Mouse (Mus musculus) stomach, embryonic 14.5 days (tissue): ENCODE data around the gene Slc5a6. TPM values are rescaled to one million over a fixed set of nuclear protein-coding genes. Genes with fewer than 3 reads are reported as not detected.
A peak's percentile ranks its signal among the peaks of the same experiment; 100 is the strongest.

ENCODE experiments used
- ATAC-seq: fragments of 200-750 bp; cut with Nextera tagmentation; 2 replicates; pipeline ENCODE4 v1.8.0; 2017; ENCODE audit warnings: low read depth, moderate TSS enrichment; ENCODE audit not compliant: insufficient number of reproducible peaks, insufficient read depth, low FRiP score
- H3K27ac ChIP-seq: fragments of 300-500 bp; sonication (generic); 2 replicates; pipeline ENCODE4 v1.5.1; 2014; ENCODE audit warnings: mild to moderate bottlenecking, low read length, moderate library complexity, mixed read lengths
- H3K27me3 ChIP-seq: fragments of 300-500 bp; sonication (generic); 2 replicates; pipeline ENCODE4 v1.6.1; 2014; ENCODE audit warnings: low read length, control low read depth, mixed read lengths; ENCODE audit not compliant: control insufficient read depth, insufficient read depth
- H3K36me3 ChIP-seq: fragments of 300-500 bp; sonication (generic); 2 replicates; pipeline ENCODE4 v1.6.1; 2014; ENCODE audit warnings: mild to moderate bottlenecking, control low read depth, low read length, moderate library complexity, mixed read lengths; ENCODE audit not compliant: control insufficient read depth, insufficient read depth
- H3K4me1 ChIP-seq: fragments of 300-500 bp; sonication (generic); 2 replicates; pipeline ENCODE4 v1.6.1; 2014; ENCODE audit warnings: low read length, control low read depth, mixed read lengths; ENCODE audit not compliant: control insufficient read depth, insufficient read depth
- H3K4me2 ChIP-seq: fragments of 300-500 bp; sonication (generic); replicated peaks from 2 replicates; pipeline ENCODE4 v1.6.1; 2014; ENCODE audit warnings: low read depth, low read length, control low read depth
- H3K4me3 ChIP-seq: fragments of 300-500 bp; sonication (generic); 2 replicates; pipeline ENCODE4 v1.5.1; 2014; ENCODE audit warnings: low read depth, low read length, control low read depth
- H3K9ac ChIP-seq: fragments of 300-500 bp; sonication (generic); replicated peaks from 2 replicates; pipeline ENCODE4 v1.6.1; 2014; ENCODE audit warnings: low read depth, mild to moderate bottlenecking, control low read depth, low read length, moderate library complexity, mixed read lengths
- H3K9me3 ChIP-seq: fragments of 300-500 bp; sonication (generic); 2 replicates; pipeline ENCODE4 v1.6.1; 2016; ENCODE audit warnings: low read depth, low read length, control low read depth; ENCODE audit not compliant: control insufficient read depth
- WGBS: fragments of 180-500 bp; shearing (Covaris S2); extraction: QIAGEN DNeasy Blood & Tissue Kit; methylation state at CpG from one replicate; pipeline ENCODE4 v1.1.7; 2014; 5-methylcytosine and 5-hydroxymethylcytosine counted together
- polyA plus RNA-seq: library from polyadenylated mRNA; unstranded; fragments of >200 nt; fragmentation: Nextera tagmentation; extraction: Ambion mirVana; gene quantifications from 2 replicates; pipeline ENCODE4 v1.2.1, GENCODE M21; 2014

Gene Slc5a6
- 9.2 and 9.7 TPM in 2 replicates for polyA plus RNA-seq

- Histone ChIP-seq H3K4me3 (peak within 1 kb of the TSS; percentile 55), H3K27ac (peak within 1 kb of the TSS; percentile 98), H3K36me3 (no peaks in the 10 kb centered on the region), H3K27me3 (no peaks in the 10 kb centered on the region), H3K4me1 (peaks cover 5% of the 10 kb centered on the region; the same call in 1 of the 2 replicates), H3K9ac (peak within 1 kb of the TSS; percentile 86), H3K9me3 (no peaks in the 10 kb centered on the region), H3K4me2 (peak within 1 kb of the TSS; percentile 76)
- WGBS: 0% methylated on average over 23 of the region's 23 CpGs
- ATAC-seq: peak; percentile 42; the same call in 1 of the 2 replicates
These were observed at the start of gene Slc5a6 for GRCm38 (mm10) chr5:31048763-31049641. Gene Slc5a6, minus strand, starts transcription at chr5:31048924.

GRCm38 (mm10) chr5:31095711-31096480 is 47.2 kb upstream of the Slc5a6 start:
- peak overlapping the region; percentile 35; the same call in 1 of the 2 replicates for H3K4me2 ChIP-seq
- H3K27ac ChIP-seq: no peak overlapping the region
- 32% methylated on average over 11 of the region's 11 CpGs for WGBS
- H3K36me3 ChIP-seq: no peaks in the 10 kb centered on the region
- H3K4me1 ChIP-seq: peaks cover 28% of the 10 kb centered on the region
- H3K27me3 ChIP-seq: peaks cover 59% of the 10 kb centered on the region
- ATAC-seq: no peak
- H3K9ac ChIP-seq: no peak overlapping the region
- peak overlapping the region; percentile 26; the same call in 1 of the 2 replicates for H3K4me3 ChIP-seq
- no peaks in the 10 kb centered on the region for H3K9me3 ChIP-seq

DNA sequence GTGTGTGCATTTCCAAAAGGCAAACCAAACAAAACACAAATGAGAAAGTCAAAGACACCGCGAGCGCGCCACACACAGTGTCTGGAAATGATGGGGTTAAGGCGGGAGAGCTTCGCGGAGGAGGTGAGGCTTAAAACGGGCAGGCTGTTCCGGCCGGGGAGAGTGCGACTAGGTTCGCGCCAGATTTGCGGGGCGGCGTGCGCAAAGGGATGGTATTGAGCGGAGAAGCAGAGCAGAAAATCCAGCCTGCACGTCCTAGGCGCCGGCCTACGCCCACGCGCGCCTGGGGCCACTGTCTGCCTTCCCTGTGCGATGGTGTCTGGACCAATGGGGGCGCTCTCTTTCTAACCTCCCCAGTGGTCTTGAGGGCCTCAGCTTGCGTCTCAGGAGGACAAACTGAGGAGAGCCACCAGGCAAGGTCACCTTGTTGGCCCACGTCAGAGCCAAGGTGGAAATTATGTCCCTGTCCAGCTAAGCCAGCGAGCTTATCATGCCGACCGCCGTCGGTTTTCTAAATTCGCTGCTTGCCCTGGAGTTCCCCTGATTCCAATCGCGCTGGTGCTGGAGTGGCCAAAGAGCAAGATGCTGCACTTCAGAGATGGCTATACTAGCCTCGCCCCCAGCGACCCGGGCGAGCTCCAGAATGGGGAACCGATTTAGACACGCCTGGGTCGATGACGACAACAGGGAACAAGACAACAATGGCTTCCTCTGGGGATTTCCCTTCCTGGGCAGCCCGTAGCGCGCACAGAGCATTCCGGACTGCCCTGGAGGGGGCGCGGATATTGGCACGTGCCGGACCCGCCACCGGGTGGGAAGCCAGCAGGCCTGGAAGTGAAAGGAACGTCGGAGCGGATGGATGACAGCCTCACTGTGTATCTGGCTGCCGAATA is 46.3 kb upstream of the Slc5a6 start:
- no peaks in the 10 kb centered on the region for H3K36me3 ChIP-seq
- no peak overlapping the region for H3K27ac ChIP-seq
- H3K9ac ChIP-seq: no peak overlapping the region
- peak overlapping the region; percentile 26 for H3K4me3 ChIP-seq
- WGBS: under 1% methylated on average over 59 of the region's 59 CpGs
- ATAC-seq: peak; percentile 50; the same call in 1 of the 2 replicates
- peaks cover 68% of the 10 kb centered on the region for H3K27me3 ChIP-seq
- peaks cover 28% of the 10 kb centered on the region for H3K4me1 ChIP-seq
- H3K4me2 ChIP-seq: peak overlapping the region; percentile 35
- H3K9me3 ChIP-seq: no peaks in the 10 kb centered on the region

GRCm38 (mm10) chr5:31094100-31094798 is 45.5 kb upstream of the Slc5a6 start:
- Histone ChIP-seq H3K4me2 (peak overlapping the region; percentile 35), H3K4me3 (peak overlapping the region; percentile 26), H3K4me1 (peaks cover 28% of the 10 kb centered on the region), H3K9ac (no peak overlapping the region), H3K27ac (no peak overlapping the region), H3K27me3 (peaks cover 68% of the 10 kb centered on the region), H3K9me3 (no peaks in the 10 kb centered on the region), H3K36me3 (no peaks in the 10 kb centered on the region)
- WGBS: 4% methylated on average over 29 of the region's 29 CpGs
- ATAC-seq: no peak

GRCm38 (mm10) chr5:31093151-31094041 is 44.7 kb upstream of the Slc5a6 start:
- H3K27me3 ChIP-seq: peaks cover 68% of the 10 kb centered on the region
- H3K4me1 ChIP-seq: peaks cover 28% of the 10 kb centered on the region
- peak overlapping the region; percentile 78 for H3K4me2 ChIP-seq
- under 1% methylated on average over 49 of the region's 54 CpGs for WGBS
- no peaks in the 10 kb centered on the region for H3K36me3 ChIP-seq
- no peak overlapping the region; the same call in 1 of the 2 replicates for H3K9ac ChIP-seq
- H3K27ac ChIP-seq: no peak overlapping the region
- no peaks in the 10 kb centered on the region for H3K9me3 ChIP-seq
- ATAC-seq: peak; percentile 60
- H3K4me3 ChIP-seq: peak overlapping the region; percentile 35

DNA sequence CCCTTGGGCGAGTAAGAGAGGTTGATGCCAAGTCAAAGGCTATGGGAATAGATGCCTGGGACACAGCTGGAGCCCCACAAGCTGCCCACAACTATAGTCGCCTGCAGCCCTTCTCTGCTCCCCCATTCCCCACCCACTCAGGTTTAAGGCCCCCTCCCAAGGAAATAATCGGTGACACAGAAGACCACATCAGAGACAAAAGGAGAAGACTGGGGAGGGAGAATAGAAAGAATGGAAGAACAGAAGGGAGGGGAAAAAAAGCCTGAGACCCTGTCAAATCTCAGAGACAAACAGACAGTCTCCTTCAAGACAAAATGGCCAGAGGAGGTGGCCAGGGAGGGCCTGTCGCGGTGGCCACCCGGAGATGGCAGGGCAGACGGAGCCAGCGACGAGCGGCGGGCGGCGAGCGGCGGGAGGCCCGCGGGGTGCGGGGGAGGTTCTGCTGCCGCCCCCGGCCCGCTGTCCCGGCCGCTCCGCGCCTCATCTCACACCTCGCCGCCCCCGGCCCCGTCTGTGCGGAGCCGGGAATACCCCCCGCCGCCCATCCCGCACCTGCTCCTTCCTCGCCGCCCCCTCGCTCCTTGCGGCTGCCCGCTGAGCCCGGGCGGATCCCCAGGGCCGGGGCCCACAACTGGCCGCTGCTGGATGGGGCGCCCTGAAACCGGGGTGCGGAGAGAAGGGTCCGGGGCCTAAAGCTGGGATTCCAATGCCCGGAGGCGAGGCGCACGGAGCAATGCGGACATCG is 43.7 kb upstream of the Slc5a6 start:
- no peaks in the 10 kb centered on the region for H3K36me3 ChIP-seq
- peaks cover 67% of the 10 kb centered on the region for H3K27me3 ChIP-seq
- H3K9ac ChIP-seq: no peak overlapping the region
- H3K4me3 ChIP-seq: peak overlapping the region; percentile 35
- WGBS: 2% methylated on average over 51 of the region's 53 CpGs
- peak overlapping the region; percentile 78 for H3K4me2 ChIP-seq
- no peak for ATAC-seq
- no peak overlapping the region for H3K27ac ChIP-seq
- no peaks in the 10 kb centered on the region for H3K9me3 ChIP-seq
- peaks cover 28% of the 10 kb centered on the region for H3K4me1 ChIP-seq
